Mouse (Mus musculus) heart, adult 11 months (tissue): Measurements from ENCODE around the gene Dnaaf3.

Experiments
- DNase-seq: peaks from one replicate; pipeline ENCODE4 v3.0.0; 2022

Dnaaf3 gene

DNA sequence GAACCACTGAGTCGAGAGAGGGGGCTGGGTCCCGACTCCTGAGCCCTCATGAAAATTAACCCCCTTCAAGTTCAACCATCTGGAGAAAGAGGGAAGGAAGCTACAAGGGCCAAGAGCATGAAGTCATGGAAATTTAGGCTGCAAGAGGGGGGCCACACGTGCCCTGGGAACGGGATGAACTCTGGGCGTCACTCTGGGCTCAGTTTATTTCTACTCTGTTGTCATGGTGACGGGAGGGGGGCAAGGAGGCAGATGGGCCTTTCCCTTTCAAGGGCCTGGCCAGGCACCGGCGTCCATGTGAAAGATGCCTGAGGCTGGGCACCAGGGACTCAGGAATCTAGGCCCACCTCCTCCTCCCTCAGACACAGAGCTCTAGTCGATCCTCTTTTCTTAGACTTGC is 34.0 kb downstream of the Dnaaf3 start:
- DNase-seq, result peak; percentile 99

DNA sequence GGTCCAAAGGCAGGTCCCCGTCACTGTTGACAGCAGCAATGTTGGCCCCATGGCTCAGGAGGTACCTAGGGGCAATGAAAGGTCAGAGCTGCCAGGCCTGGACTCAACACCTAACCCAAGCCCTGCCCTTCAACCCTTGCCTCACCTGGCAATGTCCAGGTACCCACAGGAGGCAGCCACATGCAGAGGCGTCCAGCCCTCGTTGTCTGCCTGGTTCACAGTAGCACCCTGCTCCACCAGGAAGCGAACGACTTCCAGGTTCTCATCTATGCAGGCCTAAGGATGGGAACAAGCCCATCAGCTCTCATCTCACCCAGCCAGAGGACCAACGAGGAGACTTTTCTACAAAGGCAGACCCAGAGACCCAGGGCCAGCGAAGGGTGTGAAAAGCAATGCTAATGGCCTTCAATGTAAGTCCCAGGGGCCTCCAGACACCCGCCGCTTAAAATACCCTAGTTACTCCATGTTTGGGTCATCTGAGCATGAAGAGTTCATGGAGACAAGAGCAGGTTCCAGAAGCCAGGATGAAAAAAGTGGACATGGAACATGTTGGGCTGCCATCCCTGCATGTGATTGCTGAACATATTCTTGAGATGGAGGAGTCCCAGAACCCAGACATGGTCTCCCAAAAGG is 34.9 kb downstream of the Dnaaf3 start:
- DNase-seq, result peak; percentile 93

DNA sequence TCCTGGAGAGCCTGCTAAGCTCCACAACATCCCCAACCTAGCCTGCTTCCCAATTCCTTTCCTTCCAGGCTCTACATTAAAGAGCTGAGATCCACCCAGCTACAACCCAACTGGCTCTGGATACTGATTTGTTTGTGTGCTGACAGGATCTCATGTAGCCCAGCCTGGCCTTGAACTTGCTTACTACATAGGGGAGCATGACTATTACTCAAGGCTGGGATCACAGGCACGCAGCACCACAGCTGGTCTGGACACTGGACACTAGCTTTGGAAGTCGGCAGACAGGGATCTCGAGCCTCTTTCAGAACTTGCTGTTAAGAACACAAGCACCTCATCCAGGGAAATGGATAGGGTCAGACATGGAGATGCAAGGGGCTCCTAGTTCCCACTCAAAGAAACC is 35.8 kb downstream of the Dnaaf3 start:
- DNase-seq, result no peak

DNA sequence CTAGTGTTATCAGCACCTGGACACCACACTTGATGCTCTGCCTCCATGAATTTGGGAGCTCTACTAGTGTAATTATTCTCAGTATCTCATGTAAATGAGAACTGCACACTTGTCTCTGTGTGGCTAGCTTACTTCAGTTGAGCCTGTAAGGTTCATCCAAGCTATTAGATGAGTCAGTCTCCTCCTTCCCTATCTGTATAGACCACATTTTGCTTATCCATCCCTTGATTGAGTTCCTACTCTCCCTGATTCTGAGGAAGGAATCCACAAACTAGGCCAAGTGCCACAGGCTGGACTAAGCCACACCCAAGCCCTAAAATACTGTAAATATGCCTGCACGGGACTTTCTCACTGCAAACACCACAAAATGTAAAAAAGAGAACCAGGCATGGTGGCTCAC is 38.3 kb downstream of the Dnaaf3 start:
- DNase-seq, result peak; percentile 89

DNA sequence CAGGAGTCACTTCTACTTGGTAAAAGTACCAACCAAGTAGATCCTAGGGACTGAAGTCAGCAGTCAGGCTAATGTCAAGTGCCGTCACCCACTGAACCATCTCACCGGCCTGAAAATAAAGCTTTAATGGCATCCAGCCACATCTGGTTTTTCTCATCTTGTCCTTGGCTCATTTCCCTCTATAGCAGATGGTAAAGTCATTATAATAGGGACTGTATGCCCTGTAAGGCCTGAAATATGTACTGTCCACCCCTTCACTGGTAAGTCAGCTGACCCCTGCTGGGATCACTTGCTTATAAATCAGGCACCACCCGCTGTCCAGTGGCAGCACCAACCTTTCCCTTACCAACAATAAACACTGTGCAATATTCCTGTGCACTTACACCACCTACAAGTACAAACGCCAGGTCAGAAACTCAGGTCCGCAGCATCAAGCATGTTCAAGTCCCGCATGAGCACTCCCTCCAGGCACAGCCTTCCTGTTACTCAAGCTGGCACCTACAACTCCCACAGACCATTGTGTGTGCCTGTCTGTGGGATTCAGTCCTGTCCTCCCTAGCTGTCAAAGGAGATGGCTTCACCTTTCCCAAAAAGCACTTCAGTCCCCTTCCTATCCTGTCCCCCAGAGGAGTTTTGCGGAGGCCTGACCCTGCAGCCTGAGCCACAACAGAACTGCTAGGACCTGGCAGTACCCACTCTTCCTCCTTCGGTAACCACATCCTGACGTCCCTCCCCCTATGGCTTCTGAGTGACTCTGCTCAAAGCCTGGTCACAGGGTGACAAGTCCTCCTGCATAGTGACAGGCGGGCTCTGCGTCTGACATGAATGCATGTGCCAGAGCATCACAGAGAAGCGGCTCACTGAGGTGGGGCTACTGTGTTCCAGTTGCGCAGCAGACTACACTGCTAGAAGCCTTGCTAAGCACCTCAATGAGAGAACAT is 39.7 kb downstream of the Dnaaf3 start:
- peak; percentile 96 for DNase-seq

DNA sequence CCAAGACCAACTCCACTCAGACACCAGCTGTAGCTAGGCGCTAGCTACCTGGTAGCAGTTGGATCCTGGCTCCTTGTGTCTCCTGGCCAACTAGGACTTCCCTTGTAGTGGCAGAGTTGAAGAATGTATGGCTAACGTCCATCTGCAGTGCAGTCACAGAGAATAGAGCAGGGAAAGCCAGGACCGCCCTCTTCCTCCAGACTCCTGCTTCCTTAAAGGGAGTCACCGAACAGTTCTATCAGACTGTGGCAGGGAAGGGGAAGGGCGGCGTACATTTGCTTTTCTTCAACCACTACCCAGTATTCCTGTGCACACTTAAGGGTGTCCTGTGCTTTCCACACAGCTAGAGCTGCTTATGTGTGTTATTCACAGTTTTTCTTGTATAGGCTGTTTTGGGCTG is 40.9 kb downstream of the Dnaaf3 start:
- peak; percentile 99 for DNase-seq

DNA sequence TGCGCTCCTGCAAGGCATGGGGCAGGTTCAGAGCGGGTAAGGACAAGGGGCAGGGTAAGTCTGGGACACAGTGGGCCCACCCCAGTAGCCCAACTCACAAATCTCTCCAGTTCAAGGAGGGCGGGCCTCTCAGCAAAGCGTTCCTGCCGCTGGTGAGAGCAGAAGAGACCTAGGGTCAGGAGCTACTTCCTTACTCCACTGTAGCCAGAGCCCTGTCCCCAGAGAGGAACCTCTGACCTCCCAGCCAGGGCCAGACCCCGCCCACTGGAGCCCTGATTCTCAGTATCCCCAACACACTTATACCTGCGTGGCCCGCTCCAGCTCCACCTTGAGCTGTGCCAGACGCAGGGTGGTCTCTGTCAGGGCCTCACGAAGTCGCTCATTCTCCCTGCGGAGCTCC is 50.0 kb downstream of the Dnaaf3 start:
- peak; percentile 96 for DNase-seq

DNA sequence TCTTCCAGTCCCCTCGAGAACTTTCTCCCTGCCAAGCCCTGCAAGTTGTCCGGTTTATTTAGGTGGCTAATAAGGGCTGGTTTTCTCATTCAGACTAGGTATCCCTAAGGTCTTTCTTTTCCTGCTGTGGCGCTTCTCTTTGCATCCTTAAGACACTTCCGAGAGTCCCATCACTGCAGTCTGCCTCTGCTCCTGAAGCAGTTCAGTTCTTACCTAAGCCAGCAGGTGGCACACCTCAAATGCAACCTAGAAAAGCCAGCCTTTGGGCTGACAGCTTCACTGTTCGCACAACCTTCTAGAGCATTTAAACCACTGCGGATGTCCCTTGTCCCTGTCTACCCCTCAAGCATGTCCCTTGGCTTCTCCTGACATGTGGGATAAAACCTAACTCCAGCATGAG is 52.6 kb downstream of the Dnaaf3 start:
- DNase-seq, result peak; percentile 84

DNA sequence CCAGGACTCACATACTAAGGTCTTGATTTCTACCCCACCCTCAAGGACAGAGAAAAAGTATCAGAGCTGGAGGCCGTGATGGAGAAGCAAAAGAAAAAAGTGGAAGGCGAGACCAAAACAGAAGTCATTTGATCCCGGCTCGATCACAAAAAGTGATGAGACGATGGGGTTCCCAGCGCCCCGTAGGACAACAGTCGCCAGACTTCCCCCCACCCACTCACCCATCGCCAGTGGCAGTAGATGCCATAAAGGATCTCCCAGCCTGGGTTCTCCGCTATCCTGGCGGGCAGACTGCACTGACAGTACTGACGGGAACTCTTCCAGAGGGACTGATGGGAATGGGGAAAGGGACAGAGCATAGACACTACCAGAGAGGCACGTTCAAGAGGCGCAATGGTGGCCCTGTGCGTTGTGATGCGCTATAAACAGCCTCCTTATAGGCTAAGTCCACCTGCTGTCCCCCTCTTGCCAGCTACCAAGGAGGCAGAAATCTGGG is 53.4 kb downstream of the Dnaaf3 start:
- DNase-seq, result peak; percentile 88

DNA sequence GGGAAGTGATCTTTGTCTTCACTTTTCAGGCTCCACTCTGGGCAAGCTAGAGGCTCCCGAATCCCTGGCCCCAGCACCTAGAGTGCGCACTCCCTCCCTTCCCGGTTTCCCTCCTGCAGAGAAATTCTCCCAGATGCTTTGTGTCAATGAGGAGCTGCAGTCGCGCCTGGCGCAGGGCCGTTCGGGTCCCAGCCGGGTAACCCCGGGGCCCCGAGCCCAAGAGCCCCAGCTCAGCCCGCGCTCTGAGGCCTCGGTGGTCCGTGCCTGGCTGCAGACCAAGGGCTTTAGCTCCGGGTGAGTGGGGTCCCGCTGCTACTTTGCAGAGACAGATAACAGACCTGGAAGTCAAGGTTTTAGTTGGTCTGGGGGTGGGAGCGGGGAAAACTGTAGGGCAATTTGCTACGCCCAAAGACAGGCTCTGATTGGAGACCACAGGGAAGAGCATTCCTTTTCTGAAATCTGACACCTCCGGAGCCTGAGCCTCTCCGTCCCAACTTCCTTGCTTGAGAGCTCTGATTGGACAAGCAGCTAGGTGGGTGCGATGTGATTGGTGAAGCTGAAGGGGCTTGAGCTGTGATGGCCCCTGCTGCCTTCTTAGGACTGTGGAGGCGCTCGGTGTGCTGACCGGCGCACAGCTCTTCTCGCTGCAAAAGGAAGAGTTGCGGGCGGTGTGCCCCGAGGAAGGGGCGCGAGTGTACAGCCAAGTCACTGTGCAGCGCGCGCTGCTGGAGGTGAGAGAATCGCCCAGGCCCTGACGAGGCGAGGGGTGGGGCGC is 54.0 kb downstream of the Dnaaf3 start:
- DNase-seq, result peak; percentile 99

DNA sequence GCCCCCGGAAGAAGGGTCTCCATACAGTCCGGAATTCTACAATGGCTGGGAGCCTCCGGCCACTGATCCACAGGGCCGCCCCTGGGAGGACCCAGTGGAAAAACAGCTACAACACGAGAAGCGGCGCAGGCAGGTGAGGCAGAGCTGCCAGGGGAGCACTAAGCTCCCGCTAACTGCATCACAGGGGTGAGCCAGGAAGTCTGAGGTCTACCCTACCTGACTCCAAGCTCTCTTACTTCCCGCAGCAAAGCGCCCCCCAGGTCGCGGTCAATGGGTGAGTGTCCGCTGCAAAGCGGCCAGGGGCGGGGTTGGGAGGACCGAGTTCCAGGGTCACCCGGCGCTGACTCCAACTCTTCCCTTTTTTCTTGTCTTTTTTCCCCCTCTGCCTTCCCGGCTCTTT is 58.3 kb downstream of the Dnaaf3 start:
- peak; percentile 88 for DNase-seq
